Mouse (Mus musculus) lung, postnatal 0 days (tissue): ENCODE results near the gene Cerk.

ENCODE experiments used
- CTCF ChIP-seq: IDR thresholded peaks from 2 replicates; pipeline ENCODE4 v1.5.1; 2016; ENCODE audit warnings: antibody characterized with exemption, mild to moderate bottlenecking
- EP300 ChIP-seq: IDR thresholded peaks from 2 replicates; pipeline ENCODE4 v1.6.1; 2016; ENCODE audit warnings: antibody characterized with exemption, mild to moderate bottlenecking, control low read depth

DNA sequence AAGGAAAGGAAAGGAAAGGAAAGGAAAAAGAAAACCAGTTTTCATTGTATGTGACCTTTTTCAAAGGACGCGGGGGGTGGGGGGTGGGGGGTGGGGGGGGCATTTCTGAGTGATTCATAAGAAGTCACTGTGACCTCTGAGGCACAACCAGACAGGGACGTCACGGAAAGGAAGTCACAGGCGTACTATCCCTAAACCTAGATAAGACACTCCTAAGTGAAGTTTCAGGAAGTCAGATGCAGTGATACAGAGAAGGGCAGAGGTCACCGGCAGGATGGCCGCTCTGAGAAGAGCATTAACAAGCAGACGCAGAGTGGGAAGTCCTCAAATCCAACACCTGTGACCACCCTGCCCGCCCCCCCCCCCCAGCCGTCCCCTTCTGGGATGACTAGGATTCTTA, 25.0 kb downstream of the Cerk start:
- no peak for TF ChIP-seq CTCF
- TF ChIP-seq EP300 = no peak
